Mouse (Mus musculus) MN1 (cell line): ENCODE measurements around the gene Serpinf2.

ENCODE experiments used
- DNase-seq: peaks from one replicate; pipeline ENCODE4 v3.0.0-alpha.2; 2016; ENCODE audit warnings: low spot score

Serpinf2 gene

GRCm38 (mm10) chr11:75429019-75429705 is 10.2 kb downstream of the Serpinf2 start:
- no peak for DNase-seq

DNA sequence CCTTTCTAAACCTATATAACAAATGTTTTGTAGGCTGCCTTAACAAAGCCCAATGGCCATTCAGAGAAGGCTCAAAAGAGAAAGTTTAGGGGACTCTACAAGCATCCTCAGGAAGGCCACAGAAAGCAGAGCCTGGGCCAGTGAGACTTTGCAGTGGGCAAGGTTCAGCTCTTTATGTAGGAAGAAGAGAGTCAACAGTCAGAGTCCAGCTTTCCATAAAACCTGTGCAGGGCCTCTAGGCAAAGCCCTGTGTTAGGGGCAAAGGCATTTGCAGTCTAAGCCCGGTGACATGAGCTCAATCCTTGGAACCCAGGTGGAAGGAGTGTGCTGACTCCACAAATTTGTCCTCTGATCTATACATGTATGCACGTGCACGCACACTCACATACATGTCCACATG is 14.9 kb downstream of the Serpinf2 start:
- no peak for DNase-seq

DNA sequence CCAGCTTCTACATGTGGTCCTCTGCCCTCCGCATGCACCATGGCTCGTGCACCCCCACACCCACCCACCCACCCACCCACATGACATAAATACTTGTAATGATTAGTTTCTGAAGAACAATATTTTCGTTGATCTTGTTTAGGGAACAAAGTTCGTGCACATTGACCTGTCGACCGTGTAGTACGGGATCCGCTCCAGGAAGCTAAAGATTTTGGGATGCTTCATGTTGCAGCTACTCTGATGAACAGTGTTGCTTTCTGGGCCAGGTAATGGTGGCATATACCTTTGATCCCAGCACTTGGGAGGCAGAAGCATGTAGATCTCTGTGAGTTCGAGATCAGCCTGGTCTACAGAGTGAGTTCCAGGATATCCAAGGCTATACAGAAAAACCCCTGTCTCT is 15.4 kb downstream of the Serpinf2 start:
- DNase-seq: no peak

GRCm38 (mm10) chr11:75423091-75423490 is 16.3 kb downstream of the Serpinf2 start:
- no peak for DNase-seq

GRCm38 (mm10) chr11:75422013-75422792 is 17.2 kb downstream of the Serpinf2 start, which contains the start of gene Serpinf1:
Gene Serpinf1 (minus strand): TSS chr11:75422701.
- DNase-seq: no peak

- DNase-seq: no peak
These were observed 17.9 kb downstream of the Serpinf2 start for GRCm38 (mm10) chr11:75421375-75422012.

GRCm38 (mm10) chr11:75420810-75421374 is 18.5 kb downstream of the Serpinf2 start:
- no peak for DNase-seq

DNA sequence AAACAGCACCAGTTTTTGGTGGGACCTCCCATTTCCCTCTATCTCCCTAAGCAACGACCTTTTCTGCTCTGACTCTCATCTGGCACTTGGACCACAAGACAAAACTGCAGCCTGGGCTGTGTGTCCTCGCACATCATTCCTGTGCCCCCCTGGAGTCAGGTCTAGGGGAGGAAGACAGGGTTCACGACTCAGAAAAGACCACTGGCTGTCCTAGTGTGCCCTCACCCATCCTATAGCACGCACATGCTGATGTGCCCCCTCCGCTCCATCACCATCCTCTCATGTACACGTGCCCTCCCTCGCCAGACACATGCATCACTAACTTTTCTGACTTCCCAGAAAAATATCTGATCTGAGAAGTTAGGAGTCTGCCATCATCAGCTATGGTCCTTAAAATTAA is 19.4 kb downstream of the Serpinf2 start:
- no peak for DNase-seq

GRCm38 (mm10) chr11:75415994-75416393 is 23.4 kb downstream of the Serpinf2 start:
- no peak for DNase-seq

- DNase-seq: no peak
These were observed 24.3 kb downstream of the Serpinf2 start for GRCm38 (mm10) chr11:75415096-75415495.

DNA sequence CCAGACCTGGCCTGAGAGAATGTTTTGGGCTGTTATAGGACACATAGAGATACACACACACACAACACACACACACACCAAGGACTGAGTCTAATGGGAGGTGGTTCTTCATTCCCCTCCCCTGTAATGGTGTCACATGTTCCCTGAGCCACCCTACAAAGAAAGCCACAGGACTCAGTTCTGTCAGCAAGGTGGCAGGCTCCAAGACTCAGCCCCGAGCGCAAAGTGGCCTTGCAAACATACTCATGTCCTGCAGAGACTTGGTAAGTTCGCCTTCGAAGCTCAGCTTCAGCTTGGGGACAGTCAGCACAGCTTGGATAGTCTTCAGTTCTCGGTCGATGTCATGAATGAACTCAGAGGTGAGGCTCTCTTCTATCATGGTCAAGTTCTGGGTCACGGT is 28.8 kb downstream of the Serpinf2 start:
- DNase-seq: no peak

DNA sequence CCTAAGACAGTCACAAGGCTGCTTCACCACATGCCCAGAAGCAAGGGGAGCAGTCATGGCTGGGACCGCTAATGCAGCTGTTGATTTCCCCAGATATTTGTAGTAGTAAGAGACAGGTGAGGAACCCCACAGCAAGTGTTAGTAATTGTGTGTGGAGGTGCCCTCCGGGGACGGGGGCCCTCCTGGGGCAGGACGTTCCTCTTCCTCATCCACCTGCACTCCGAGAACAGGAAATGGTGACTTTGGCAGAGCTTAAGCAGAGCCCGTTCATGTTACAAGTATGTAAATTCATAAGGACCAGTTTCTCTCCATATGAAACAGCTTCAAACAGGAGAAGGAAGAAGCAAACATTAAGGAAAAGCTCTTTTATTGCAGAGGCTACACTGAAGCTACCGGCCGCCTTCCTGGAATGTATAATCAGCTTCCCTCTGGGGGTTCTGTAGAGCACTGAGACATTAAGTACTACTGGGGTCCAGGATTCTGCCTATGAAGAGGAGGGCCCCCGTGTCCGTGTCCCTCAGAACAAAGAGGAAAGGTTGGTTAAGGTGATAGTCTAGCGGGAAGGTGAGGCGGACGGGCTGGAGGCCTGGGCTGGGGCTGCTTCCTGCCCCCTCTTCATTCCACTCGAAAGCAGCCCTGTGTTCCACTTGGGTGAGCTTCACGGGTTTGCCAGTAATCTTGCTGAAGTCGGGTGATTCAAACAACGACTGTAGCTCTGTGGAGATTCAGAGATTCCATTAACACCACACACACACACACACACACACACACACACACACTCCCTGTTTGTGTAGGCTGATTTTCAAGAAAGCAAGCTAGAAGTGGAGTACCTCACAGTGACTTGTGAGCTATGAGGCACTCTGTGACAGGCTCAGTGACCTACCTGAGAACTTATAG is 29.5 kb downstream of the Serpinf2 start:
- no peak for DNase-seq

GRCm38 (mm10) chr11:75406865-75407264 is 32.5 kb downstream of the Serpinf2 start:
- DNase-seq: no peak

GRCm38 (mm10) chr11:75406104-75406503 is 33.3 kb downstream of the Serpinf2 start:
- DNase-seq: no peak

- DNase-seq: no peak
These were observed 34.6 kb downstream of the Serpinf2 start for GRCm38 (mm10) chr11:75404801-75405200.

- no peak for DNase-seq
These were observed 35.9 kb downstream of the Serpinf2 start for GRCm38 (mm10) chr11:75403301-75404052.

- DNase-seq: peak; percentile 70
These were observed 37.1 kb downstream of the Serpinf2 start for GRCm38 (mm10) chr11:75402271-75402690.

GRCm38 (mm10) chr11:75400099-75400498 is 39.3 kb downstream of the Serpinf2 start:
- no peak for DNase-seq

- DNase-seq: peak; percentile 69
These were observed 40.0 kb downstream of the Serpinf2 start for GRCm38 (mm10) chr11:75399411-75399841.

DNA sequence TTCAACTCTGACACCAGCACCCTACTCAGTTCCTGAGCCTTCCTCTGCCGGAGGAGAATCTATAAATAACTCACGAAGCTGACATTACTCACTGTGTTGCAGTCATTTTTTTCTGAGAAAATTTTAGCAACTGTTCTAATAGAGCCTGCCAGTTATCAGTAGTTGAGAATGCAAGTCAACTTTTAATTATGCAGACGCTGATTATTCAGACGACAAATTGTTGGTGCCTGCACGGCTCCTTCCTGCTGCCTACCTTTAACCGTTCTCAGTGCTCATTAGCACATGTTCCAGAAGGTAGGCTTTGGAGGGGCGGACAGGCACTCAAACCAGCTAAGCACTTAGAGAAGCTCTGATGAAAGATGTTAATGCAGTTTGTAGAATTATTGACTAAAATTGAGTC is 41.9 kb downstream of the Serpinf2 start:
- DNase-seq: no peak

DNA sequence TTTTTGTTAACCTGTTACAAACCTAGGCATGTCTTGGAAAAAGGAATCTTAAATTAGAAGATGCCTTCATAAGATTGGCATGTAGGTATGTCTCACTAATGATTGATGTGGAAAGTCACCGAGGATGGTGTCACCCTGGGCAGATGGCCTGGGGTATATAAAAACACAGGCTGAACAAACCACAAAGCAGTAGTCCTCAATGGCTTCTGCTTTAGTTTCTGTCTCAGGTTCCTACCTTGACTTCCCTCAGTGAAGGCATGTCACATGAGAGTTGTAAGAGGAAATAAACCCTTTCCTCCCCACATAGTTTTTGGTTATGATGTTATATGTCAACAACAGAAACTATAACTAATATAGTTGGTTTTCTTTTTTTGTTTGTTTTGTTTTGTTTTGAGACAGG is 43.8 kb downstream of the Serpinf2 start:
- DNase-seq: no peak
